Mouse (Mus musculus): ENCODE measurements around the gene C1qtnf7. TPM values are rescaled to one million over a fixed set of nuclear protein-coding genes. Genes with fewer than 3 reads are reported as not detected.

Gene C1qtnf7
- total RNA-seq, 2 experiments from 2014 or later = 0.70 to 1.4 TPM

DNA sequence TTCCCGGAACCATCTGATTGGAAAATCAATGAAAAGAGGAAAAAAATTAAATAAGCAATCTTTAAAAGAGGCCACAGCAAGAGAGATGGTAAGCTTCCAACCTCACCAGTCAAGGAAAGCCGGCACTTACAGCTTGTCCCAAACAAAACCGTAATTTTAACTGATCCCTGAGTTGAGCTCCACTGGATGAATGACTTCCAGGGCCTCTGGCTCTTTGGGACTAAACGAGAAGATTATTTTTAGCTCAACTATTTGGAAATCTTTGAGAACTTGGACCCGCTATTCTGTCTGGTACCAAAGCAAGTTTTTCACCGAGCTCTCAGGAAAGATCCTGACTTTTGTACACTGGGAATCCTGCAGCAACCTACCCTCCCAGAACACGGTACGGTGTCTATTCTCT is 86.3 kb downstream of the C1qtnf7 start:
- no peak for DNase-seq (ENCODE audit: extremely low spot score in 1 of 2, low spot score in 1 of 2)

DNA sequence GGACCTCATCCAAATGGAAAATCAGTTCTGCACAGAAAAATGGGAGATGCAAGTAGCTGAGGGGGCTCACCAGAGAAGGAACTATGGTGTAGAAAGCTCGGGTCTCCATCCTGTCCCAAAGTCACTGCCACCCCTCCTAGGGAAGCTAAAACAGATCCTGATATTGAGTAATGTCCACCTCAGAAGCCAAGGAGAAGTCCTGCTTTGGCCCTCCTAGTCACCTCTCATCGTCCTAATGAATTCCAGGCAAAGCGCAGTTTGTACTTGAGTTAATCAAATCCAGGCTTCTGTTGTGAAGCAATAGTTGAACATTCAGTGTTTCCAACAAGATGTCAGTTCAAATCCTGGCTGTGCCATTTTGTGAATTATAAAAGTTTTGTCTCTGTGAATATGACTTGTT is 87.2 kb downstream of the C1qtnf7 start:
- DNase-seq (ENCODE audit: extremely low spot score in 1 of 2, low spot score in 1 of 2) = no peak

- no peak for DNase-seq (ENCODE audit: extremely low spot score in 1 of 2, low spot score in 1 of 2)
Observed at GRCm38 (mm10) chr5:43603559-43603958, 88.2 kb downstream of the C1qtnf7 start.

DNA sequence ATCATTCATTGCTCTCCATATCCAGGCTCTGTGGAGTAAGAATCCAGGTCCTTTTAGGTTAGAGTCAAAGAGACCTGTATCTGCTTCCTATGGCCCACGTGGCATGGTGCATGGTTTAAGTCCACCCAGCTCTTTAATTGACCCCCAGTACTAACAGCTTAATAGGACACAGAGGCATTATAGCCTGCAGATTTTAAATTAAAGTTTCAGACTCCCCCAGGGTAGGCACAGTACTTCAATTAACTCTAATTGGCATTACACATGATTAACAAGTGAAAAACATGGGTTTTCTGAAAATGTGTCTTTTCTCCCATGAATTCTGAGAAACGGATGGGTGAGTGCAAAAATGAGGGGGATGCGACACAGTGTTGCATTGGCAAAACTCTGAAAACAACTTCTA is 92.7 kb downstream of the C1qtnf7 start:
- DNase-seq (ENCODE audit: extremely low spot score in 1 of 2, low spot score in 1 of 2) = no peak

- no peak for DNase-seq (ENCODE audit: extremely low spot score in 1 of 2, low spot score in 1 of 2)
Observed at GRCm38 (mm10) chr5:43609760-43610159, 94.4 kb downstream of the C1qtnf7 start.

DNA sequence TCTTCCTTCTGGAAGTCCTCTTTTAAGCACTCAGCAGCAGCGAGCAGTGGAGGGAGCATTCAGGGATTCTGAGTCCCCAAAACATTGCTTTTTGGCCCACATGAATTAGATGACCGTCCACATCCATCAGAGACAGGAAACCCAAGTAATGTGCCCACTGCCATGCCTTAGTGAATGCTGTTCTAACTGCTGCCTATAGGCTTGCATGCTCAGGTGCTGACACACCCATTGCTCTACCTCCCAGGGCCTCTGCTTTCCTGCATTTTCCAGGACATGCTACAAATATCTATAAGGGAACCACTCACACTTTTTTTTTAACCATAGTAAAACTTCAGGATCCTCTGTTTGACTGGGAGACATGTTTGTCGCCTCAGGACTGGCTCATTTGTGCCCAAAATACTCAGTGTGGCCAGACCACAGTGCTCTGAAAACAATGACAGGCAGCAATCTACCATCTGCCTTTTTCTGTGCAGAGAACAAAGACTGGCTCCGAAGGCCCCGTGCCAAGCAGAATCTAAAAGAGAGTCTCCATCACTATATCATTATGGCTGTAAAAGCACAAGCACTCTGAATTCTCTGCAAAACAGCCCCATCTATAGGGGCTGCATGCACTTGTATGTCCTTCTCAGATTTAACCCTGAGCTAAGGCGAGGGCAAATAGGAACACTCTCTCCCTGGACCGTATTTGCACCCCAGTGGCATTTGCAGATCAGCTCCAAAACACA is 106.4 kb downstream of the C1qtnf7 start:
- DNase-seq (ENCODE audit: extremely low spot score in 1 of 2, low spot score in 1 of 2) = no peak

DNA sequence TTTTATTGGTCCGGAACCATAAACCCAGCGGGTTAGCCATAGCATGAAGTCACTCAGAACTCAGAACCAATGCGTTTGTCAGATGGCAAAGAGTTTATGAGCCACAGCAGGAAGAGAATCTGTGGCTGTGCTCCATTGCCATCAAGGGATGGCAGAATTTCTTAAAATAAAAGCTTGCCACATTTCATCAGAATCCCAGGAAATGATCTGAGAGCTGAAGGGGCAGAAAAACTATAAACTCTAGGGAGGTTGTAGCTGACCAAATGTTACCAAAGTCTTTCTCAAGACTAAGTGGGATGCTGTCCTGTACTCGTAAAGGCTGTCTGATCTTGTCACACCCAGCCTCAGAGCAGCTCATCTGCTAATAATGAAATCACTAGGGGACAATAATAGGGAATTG is 110.1 kb downstream of the C1qtnf7 start:
- no peak for DNase-seq (ENCODE audit: extremely low spot score in 1 of 2, low spot score in 1 of 2)

- DNase-seq (ENCODE audit: extremely low spot score in 1 of 2, low spot score in 1 of 2) = no peak
Observed at GRCm38 (mm10) chr5:43634071-43634601, 118.8 kb downstream of the C1qtnf7 start.

DNA sequence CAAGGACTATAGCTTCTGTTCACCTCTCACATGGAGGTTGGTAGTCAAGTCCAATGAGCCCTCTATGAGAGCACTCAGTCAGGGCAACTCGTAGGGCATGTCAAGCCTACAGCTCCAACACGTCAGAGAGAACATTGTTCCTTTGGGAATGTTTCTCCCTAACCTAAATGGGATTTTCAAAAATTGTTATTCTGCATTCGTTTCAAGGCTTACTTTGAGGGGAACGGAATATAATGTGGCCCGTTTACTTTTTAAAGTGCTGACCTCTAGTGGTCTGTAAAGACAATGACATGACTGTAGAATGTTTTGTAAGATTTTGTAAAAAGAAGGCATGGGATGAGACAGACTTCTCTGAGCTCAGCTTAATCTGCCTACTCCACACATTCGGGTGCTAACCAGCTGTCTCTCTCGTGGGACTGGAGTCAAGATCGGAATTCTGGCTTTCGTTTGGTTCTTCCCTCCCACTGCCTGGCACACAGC is 119.3 kb downstream of the C1qtnf7 start:
- DNase-seq (ENCODE audit: extremely low spot score in 1 of 2, low spot score in 1 of 2) = no peak

DNA sequence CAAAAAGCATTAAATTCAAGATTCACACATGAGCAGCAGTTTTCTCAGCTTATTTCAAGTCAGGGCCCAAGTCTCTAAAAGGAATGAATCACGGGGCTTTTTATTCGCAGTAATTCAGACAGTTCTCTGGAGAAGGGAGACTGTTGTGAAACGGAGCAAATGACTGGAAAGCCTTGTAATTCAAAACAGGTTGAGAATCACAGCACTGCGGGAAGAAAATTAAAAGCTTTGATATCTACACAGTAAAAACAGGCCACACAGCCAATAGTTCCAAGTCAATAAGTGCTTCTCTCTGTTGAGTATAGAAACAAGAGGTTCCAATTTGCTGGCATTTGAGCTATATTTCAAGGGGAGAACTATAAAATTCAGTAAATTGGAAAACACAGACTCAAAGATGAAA is 129.7 kb downstream of the C1qtnf7 start:
- DNase-seq (ENCODE audit: extremely low spot score in 1 of 2, low spot score in 1 of 2) = no peak

DNA sequence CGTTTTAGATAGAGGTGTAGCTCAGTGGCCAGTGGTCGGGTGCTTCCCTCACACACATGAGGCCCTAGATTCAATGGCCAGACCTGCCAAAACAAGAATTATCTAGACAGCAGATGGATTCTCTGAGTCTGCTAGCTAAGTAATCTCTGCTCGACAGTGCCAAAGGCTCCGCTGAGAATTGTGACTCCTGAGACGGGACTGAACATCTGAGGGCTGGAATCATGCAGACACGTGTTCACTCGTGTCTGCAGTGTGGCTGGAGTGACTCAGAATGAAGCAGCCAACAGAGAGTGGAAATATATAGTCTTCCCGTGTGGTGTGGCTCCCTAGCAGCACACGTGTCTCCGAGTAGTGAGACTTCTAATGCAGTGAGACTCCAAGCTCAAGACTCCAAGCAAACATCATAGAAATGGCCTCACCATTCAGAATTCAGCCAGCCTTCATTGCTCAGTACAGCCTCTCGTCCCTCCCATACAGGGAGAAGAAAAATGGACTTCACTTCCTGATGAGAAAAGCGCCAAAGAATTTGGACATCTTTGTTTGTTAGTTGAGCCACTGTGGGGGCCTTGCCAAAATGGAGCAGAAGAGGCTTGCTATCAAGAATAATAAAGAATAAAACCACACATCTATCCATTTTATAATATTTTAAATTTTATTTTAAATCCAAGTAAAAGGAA is 131.9 kb downstream of the C1qtnf7 start:
- DNase-seq (ENCODE audit: extremely low spot score in 1 of 2, low spot score in 1 of 2) = no peak

DNA sequence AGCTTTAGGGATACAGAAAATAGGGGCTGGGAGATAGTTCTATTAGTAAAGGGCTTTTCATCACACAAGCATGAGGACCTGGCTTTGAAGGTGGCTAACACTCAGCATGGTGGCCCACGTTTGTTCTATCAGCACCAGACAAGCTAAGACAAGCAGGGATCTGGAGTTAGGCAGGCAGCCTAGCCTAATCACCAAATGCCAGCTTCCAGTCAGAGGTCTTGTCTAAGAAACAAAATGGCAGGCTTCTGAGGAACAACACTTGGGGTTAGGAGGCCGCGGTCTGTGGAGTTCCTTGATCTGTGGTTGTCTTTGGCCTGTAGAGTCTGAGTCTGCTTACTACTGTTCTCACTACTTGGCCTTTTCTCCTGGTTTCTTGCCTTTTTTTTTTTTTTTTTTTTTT is 146.2 kb downstream of the C1qtnf7 start:
- DNase-seq (ENCODE audit: extremely low spot score in 1 of 2, low spot score in 1 of 2) = no peak

DNA sequence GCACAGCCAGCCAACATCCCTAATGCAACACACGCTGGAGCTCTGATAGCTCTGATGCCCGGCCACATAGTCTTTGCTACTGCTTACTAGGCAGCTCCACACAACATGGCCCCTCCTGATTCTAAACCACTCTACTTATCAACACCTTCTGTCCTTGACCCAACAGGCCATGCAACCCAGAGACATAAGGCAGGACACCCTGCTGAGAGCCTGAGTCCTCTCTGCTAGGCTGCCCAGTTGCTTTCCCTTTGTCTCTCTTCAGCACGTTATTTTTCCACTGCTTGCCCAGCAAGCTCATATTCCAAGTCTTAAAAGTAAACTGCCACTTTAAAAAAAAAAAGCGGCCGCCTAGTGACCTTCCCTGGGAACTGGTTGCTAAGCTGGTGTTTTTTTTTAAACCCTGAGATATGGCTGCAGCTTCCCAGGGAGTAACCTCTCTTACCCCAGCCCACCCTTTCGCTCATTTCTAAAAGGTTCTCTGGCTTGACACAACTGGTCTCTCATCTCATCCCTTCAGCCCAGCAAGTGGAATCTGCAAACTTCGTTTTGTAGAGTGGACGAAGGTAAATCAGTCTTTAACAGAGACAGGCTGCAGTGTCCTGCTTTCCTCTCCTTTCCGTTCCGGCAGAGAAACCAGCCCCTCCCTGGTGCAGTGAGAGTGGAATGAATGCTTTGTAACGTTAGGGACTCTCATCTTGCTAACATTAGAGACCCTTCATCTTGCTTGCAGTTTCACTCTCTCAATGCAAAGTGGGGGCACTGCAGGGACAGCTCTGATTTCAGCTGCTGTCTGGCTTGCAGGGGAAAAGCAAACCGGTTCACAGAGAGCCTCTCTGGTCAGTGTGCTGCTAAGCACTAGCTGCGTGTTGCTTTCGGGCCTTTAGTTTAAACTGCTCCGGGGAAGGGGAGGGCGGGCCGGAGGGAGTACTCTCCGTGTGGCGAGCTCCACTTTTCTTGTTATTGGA is 146.9 kb downstream of the C1qtnf7 start, which contains the start of gene Cc2d2a:
Gene Cc2d2a (plus strand): TSS at position 350 of the 965 bp plus-strand sequence.
- DNase-seq (ENCODE audit: extremely low spot score in 1 of 2, low spot score in 1 of 2) = peak; percentile 36 to 38

DNA sequence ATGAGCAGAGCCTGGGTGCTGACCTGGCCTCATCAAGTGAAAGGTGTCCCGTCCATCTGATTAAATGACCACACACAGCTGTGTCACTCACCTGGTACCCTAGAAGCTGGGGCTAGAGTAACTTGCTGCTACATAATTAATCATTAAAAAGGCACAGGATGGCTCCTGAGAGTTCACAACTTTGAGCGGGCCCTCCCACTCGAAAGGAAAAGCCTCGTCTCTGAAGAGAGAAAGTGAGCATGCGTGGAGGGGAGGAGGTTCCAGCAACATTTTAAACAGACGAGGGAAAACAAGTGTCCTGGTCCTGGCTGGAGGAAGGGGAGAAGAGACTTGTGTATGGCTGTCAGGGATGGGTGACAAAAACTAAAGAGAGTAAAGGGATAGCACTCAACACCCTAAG is 148.2 kb downstream of the C1qtnf7 start:
- no peak for DNase-seq (ENCODE audit: extremely low spot score in 1 of 2, low spot score in 1 of 2)

DNA sequence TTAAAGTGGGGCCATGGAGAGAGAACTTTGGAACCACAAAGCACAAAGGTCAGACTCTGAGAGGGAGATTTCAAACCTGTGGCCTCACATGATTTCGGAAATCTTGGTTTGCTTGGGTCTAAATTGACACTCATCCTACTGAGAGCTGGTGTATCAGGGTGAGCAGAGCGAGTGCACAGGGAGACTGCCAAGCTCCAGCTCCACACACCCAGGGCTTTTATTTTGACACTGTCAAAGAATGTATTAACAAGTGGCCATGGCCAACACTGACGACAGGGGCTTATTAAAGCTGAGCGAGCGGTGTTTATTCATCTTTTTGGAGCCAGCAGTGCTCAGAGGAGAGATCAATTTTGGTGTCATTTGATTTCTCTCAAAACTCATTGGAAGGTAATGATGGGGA is 149.8 kb downstream of the C1qtnf7 start:
- DNase-seq (ENCODE audit: extremely low spot score in 1 of 2, low spot score in 1 of 2) = no peak

Other genes starting within 250 kb of the C1qtnf7 start
- 10 to 100 TPM; 15.2 to 18.8 TPM for gene Cc2d2a, start 146.8 kb downstream of the C1qtnf7 start, total RNA-seq (2021)

Measured in layer of hippocampus, postnatal 25 days (tissue).